Mouse (Mus musculus) myocyte (in vitro differentiated cells): Measurements from ENCODE around the gene Mrps6.

Experiments
- E2F4 ChIP-seq: IDR thresholded peaks from one replicate; pipeline ENCODE4 v1.6.1; 2011; ENCODE audit warnings: mild to moderate bottlenecking, control low read depth, moderate library complexity; ENCODE audit not compliant: insufficient read depth
- MAX ChIP-seq: IDR thresholded peaks from one replicate; pipeline ENCODE4 v1.6.1; 2011; ENCODE audit warnings: low read depth, mild to moderate bottlenecking, control low read depth
- MYOG ChIP-seq, 3 experiments: IDR thresholded peaks; one replicate each; pipeline ENCODE4 v1.6.1; 2011; ENCODE audit warnings: control low read depth in 2 of 3, low read depth in 2 of 3, mild to moderate bottlenecking in 2 of 3; ENCODE audit not compliant: insufficient read length in 2 of 3, control insufficient read depth in 1 of 3, insufficient read depth in 1 of 3
- POLR2A ChIP-seq: IDR thresholded peaks from one replicate; pipeline ENCODE4 v1.6.1; 2011; ENCODE audit warnings: low read depth, mild to moderate bottlenecking, control low read depth, moderate library complexity; ENCODE audit not compliant: insufficient read length
- POLR2AphosphoS2 ChIP-seq: IDR thresholded peaks from one replicate; pipeline ENCODE4 v1.6.1; 2011; ENCODE audit warnings: low read depth, control low read depth; ENCODE audit not compliant: insufficient read length
- TCF12 ChIP-seq: IDR thresholded peaks from one replicate; pipeline ENCODE4 v1.6.1; 2011; ENCODE audit warnings: mild to moderate bottlenecking, control low read depth; ENCODE audit not compliant: poor library complexity, insufficient read depth, severe bottlenecking
- USF1 ChIP-seq: IDR thresholded peaks from one replicate; pipeline ENCODE4 v1.6.1; 2011; ENCODE audit warnings: low read depth, mild to moderate bottlenecking, control low read depth, moderate library complexity

- TF ChIP-seq POLR2A (no peak), USF1 (no peak), TCF12 (no peak), E2F4 (no peak), MAX (no peak), MYOG (IDR thresholded peaks at IDR 0.05; ENCODE audit: control insufficient read depth in 1 of 3, insufficient read depth in 1 of 3, insufficient read length in 2 of 3, low read depth in 2 of 3) (no peak), POLR2AphosphoS2 (no peak)
Observed at GRCm38 (mm10) chr16:92070338-92070737, 12.3 kb downstream of the Mrps6 start.
